Mouse (Mus musculus) myocyte (in vitro differentiated cells): ENCODE results near the gene Catip.

Experiments used
- MAX ChIP-seq: IDR thresholded peaks from one replicate; pipeline ENCODE4 v1.6.1; 2011; ENCODE audit warnings: low read depth, mild to moderate bottlenecking, control low read depth
- MYOD1 ChIP-seq, 3 experiments: IDR thresholded peaks; one replicate each; pipeline ENCODE4 v1.6.1; 2011; ENCODE audit warnings: control low read depth in 2 of 3, low read depth in 2 of 3, mild to moderate bottlenecking in 2 of 3, moderate library complexity in 1 of 3; ENCODE audit not compliant: insufficient read length in 2 of 3, control insufficient read depth in 1 of 3

DNA sequence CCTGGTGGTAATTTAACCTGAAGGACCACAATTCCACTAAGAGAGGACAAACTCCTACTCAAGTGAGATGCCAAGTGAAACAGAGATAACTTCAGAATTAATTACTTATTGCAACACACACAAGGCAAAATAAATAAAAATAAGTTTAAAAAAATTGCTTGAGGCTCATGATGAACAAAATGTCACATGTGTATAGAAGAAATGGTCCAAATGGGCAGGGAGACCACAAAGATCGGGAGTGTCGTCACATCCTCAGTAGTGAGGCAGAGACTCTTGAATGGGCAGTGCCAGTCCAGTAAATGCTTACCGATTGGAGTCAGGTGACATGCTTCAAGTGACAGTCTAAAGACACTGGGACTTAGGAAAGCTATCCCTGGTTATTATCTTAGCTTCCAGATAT, 38.6 kb downstream of the Catip start:
- TF ChIP-seq MAX (no peak), MYOD1 (IDR thresholded peaks at IDR 0.05; ENCODE audit: control insufficient read depth in 1 of 3, insufficient read length in 2 of 3, low read depth in 2 of 3) (no peak)
